Mouse (Mus musculus): ENCODE results near the gene Gm45713. TPM values are rescaled to one million over a fixed set of nuclear protein-coding genes. Genes with fewer than 3 reads are reported as not detected.

Gene Gm45713
- not detected for polyA plus RNA-seq (2017; shearing (Covaris generic))

DNA sequence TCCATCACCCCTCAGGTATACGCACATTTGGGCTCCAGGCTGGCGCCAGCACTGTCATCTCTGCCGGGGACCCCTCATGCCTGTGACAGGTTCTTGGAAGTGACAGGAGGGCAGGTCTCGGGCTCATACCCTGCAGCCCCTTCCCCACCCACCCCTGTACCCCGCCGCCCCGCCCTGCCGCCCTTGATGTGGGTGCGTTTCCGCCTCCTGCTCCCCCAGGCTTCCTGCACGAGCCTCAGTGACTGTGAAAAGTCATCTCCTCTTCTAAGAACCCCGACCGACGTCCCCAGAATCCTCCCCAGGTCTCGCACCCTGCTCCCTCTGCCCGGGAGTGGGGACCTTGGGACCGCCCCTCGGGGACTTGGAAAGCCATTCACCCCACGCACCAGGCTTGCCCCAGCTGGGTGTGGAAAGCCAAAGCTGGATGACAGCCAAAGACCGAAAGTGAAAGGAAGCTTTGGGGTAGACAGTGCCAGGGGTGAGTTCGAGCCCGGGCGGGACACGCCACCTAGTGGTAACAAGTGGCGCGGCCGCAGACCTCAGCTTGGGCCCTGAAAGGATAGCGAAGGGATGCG lies at the start of gene Gm45713, which contains the start of gene Flt3l:
Gene Gm45713 (minus strand): TSS at position 239 of the 575 bp plus-strand sequence.
Gene Flt3l (minus strand): TSS at position 440 of the 575 bp plus-strand sequence.

DNA sequence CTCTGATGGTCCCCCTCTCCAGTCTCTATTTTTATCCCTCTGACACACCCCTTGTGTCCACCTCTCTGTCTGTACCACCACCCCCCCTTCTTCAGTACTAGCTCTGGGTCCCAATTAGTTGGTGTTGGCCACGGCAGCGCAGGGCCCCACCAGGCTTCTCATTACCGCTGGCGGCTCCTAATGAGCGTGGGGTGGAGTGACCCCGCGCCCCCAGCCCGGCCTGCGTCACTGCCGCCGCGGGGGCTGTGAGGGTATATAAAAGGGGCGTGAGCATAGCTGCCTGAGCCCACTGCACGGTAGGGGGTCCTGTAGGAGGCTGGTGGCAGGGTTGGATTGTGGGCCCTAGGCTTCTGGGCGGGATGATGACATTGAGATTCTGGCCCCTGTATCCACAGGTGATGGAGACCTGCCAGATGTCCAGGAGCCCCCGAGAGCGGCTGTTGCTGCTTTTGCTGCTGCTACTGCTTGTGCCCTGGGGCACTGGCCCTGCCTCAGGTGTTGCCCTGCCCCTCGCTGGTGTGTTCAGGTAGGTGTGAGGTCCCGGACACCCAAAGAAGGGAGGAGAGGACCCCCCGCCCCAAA lies 45.0 kb upstream of the Gm45713 start, which contains the start of gene Pth2:
Gene Pth2 (plus strand): TSS at position 100 of the 582 bp plus-strand sequence.

DNA sequence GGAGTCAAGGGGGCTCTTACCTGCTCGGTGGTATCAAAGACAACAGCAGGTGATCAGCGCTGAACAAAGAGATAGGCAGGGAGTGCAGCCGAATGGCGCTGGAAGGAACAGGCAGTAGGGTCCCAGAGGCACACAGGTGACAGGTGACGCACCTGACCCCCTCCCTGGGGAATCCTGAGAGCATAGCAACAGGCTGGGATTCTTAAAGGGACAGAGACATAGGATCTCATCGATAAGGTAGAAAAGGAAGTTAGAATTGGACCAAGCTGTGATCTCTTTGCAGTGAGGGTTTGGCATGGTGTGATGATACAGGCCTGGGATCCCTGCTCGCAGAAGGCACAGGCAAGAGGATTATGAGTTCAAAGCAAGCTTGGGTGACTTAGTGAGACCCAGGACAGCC lies 43.4 kb upstream of the Gm45713 start, which contains the start of gene Gfy:
Gene Gfy (minus strand): TSS at position 101 of the 400 bp plus-strand sequence.

DNA sequence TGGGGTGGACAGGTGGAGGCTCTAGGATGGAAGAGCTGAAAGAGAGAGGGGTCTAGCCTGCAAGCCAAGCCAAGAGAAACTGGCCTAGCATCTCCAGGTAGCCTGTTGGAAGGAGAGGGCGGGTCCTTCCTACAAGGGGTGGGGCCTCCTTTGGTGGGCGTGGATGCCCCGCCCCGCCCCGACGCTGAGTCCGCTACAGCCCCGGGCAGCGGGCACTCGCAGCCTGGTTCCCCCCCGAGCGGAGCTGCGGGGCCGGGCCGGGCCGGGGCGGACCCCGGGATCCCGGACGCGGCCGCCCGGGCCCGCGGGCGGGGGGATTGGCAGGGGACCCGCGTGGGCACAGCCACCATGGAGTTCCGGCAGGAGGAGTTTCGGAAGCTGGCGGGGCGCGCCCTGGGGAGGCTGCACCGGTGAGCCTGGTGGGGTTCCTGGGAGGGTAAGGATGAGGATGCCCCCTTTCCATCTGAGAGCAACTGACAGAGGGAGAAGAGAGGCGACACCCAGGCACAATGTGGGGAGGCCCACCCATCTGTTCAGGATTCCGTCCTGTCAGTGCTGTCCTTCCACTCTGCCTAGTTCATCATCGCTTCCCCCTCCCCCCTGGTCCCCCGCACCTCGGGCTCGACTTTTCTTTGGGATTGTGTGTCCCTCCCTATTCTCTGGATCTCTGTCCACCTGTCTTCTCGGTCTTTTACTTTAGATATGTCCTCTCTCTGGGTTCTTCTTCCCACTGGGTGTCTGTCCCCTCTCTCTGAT lies 27.9 kb upstream of the Gm45713 start, which contains the start of gene Slc17a7:
Gene Slc17a7 (plus strand): TSS at position 215 of the 756 bp plus-strand sequence.

DNA sequence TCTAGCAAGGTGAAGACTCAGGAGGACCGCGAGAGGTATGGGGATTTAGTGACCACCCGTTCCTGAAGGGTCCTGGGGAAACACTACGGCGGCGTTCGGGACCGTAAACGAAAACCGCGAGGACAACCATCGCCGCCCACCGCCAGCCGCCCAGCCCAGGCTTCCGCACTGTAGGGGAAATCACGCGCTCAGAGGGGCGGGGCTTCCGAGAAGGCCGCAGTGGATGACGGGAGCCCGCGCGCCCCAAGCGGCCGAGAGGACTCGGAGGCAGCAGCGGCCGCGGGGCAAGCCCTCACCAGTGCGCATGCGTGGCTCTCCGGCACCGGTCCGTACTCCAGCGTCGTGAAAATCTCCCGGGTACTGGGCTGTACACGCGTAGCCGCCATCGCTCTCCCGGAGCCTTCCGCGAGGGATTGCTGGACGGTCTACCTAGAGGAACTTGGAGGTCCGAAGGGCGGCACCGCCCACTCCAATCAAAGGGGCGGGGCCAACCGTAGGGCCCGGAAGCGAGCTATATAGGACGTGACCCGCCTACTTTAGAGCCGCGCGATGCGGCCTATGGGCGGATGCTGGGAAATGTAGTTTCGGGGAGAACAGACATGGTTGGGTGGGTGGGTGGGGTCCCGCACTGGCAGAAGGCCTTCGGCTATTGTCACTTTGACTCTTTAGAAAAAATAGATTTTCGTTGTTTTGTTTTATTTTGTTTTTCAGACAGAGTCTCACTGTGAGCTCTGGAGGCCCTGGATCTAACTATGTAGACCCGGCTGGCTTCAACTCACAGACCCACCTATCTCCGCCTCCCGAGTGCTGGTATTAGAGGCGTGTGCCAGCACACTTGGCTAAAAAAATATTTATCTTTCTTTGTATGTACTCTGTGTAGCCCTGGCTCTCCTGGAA lies 18.3 kb upstream of the Gm45713 start, which contains the start of the genes Pih1d1 and Aldh16a1:
Gene Pih1d1 (plus strand): TSS at position 208 of the 897 bp plus-strand sequence.
Gene Aldh16a1 (minus strand): TSS at position 489 of the 897 bp plus-strand sequence.

DNA sequence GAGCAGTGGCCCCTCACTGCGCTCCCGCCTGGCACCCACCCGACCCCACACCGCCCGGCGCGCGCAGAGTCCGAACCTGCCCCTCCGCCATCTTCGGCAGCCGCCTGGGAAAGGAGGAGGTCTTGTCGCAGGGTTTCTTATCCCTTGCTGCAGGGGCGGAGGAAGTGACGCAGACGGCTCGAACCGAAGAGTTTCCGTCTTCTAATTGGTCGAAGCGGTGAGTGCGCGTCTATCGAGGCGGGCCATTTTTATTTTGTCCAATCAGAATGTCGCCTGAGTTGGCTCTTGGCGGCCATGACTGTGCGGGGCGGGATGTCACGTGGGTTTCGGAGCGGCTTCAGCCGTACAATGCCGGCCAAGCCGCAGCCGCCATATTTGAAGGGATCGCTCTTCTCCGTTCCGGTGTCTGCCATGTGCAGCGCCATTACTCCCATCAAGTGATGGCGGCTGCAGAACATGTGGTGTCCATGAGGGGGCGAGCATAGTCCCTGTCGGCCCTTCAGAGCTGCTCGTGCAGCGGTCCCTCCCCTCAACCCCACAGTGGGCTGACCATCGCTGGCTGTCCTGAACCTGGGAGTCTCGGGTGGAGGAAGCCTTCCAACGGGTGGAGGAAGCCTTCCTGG lies 7.3 kb downstream of the Gm45713 start, which contains the start of gene Rpl13a:
Gene Rpl13a (minus strand): TSS at position 138 of the 623 bp plus-strand sequence.

DNA sequence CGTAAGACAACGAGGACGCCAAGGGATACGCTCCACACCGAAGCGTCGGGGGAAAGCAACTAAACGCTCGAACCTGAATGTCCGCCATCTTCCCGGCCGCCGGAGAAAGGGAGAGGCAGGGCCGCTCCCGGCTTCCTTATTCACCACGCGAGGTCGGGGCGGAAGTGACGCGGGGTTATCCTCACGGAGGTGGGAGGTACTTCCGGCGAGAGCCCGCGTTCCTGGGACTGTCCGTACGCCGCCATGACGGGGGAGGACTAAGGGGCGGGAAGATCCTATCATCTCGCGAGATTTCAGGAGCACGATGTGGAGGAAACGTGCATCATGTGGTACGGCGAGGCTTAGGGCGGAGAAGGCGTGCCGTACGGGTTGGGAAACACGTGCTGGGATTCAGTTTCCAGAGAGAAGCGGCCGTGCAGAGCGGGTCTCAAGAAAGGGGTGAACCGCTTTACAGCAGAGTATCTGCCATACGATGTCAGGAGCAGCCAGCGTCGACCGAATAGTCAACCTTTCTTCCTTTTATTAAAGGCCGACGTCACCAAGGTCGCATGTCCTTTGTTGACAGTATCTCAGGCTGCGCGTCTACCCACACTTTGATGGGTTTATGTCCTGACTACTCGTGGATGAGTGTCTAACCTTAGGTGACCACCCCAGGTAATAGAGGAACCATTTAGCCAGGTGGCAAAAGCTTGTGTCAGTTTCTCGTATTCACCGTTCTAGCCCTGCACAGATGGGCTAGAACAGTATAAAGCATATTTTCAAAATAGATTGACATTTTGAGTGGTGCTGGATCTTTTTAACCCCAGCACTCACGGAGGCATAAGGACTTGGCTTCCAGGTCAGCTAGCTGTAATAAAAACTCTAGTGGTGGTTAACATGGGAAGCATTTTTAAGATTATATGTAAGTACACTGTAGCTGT lies 11.5 kb downstream of the Gm45713 start, which contains the start of gene Rps11:
Gene Rps11 (minus strand): TSS at position 216 of the 920 bp plus-strand sequence.

DNA sequence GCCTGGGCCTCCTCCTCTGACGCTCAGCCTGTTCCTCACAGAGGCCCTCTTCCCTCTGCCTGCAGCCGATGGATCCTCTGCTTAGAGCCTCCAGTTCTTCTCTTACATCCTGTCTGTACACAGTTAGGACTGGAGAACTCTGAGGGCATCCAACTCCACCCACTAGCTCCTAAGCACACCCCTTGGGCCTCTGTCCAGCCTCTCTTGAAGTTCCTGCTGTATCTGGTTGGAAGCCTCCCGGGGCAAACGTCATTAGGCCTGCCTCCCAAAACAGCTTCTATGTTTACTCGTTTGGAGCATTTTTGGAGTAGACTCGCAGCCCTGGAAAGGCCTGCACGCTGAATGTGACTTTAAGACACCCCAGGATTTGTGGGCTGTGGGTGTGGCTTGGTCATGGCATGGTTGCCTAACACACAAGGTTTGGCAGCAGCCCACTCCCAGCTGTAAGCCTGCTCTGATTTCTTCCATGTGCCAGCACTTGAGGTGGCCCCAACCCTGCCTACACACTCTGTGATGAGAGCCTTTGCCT lies 32.3 kb downstream of the Gm45713 start, which contains the start of gene Fcgrt:
Gene Fcgrt (minus strand): TSS at position 200 of the 529 bp plus-strand sequence.

DNA sequence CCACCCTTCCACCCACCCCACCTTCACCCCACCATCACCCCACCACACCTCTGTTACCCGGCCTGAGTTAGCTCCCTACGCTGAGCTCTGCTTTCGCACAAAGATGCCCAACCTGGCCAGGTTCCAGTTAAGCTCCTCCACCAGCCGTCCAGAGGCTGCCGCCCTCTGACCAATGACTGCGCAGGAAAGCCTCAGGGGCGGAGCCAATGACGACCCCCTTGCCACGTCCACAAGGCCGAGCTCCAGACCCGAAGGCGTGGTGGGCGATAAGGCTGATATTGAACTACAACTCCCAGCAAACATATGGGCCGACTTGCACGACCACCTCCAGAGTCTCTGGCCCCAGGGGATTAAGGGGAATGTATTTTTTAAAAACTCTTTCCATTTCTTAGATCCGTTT lies 44.0 kb downstream of the Gm45713 start, which contains the start of gene Rcn3:
Gene Rcn3 (minus strand): TSS at position 174 of the 400 bp plus-strand sequence.

Other genes starting within 250 kb of the Gm45713 start
- 48.6 TPM for gene Med25, start 243.5 kb downstream of the Gm45713 start, polyA plus RNA-seq (2017; shearing (Covaris generic))
- gene Fuz, start 240.2 kb downstream of the Gm45713 start, polyA plus RNA-seq (2017; shearing (Covaris generic)) = 20.9 TPM
- 53.1 TPM for gene Ap2a1, start 206.7 kb downstream of the Gm45713 start, polyA plus RNA-seq (2017; shearing (Covaris generic))
- not detected for gene Tsks, start 193.0 kb downstream of the Gm45713 start, polyA plus RNA-seq (2017; shearing (Covaris generic))
- gene Cpt1c, start 161.4 kb downstream of the Gm45713 start, polyA plus RNA-seq (2017; shearing (Covaris generic)) = not detected
- gene Prmt1, start 149.7 kb downstream of the Gm45713 start, polyA plus RNA-seq (2017; shearing (Covaris generic)) = 161 TPM
- gene Irf3, start 138.6 kb downstream of the Gm45713 start, polyA plus RNA-seq (2017; shearing (Covaris generic)) = 172 TPM
- 17.5 TPM for gene Bcl2l12, start 137.5 kb downstream of the Gm45713 start, polyA plus RNA-seq (2017; shearing (Covaris generic))
- 27.3 TPM for gene Scaf1, start 119.9 kb downstream of the Gm45713 start, polyA plus RNA-seq (2017; shearing (Covaris generic))
- 11.5 TPM for gene Rras, start 118.3 kb downstream of the Gm45713 start, polyA plus RNA-seq (2017; shearing (Covaris generic))
- gene Prr12, start 83.3 kb downstream of the Gm45713 start, polyA plus RNA-seq (2017; shearing (Covaris generic)) = 2.2 TPM
- 104 TPM for gene Nosip, start 73.8 kb downstream of the Gm45713 start, polyA plus RNA-seq (2017; shearing (Covaris generic))
- 1.7 TPM for gene Prrg2, start 73.6 kb downstream of the Gm45713 start, polyA plus RNA-seq (2017; shearing (Covaris generic))
- 10.6 TPM for gene Rcn3, start 44.0 kb downstream of the Gm45713 start, polyA plus RNA-seq (2017; shearing (Covaris generic))
- 6.2 TPM for gene Fcgrt, start 32.4 kb downstream of the Gm45713 start, polyA plus RNA-seq (2017; shearing (Covaris generic))
- 2,728 TPM for gene Rps11, start 11.8 kb downstream of the Gm45713 start, polyA plus RNA-seq (2017; shearing (Covaris generic))
- gene Rpl13a, start 7.5 kb downstream of the Gm45713 start, polyA plus RNA-seq (2017; shearing (Covaris generic)) = 3,371 TPM
- gene Flt3l, start 201 bp upstream of the Gm45713 start, polyA plus RNA-seq (2017; shearing (Covaris generic)) = 252 TPM
- 30.4 TPM for gene Pih1d1, start 18.1 kb upstream of the Gm45713 start, polyA plus RNA-seq (2017; shearing (Covaris generic))
- 42.7 TPM for gene Aldh16a1, start 18.4 kb upstream of the Gm45713 start, polyA plus RNA-seq (2017; shearing (Covaris generic))
- gene Slc17a7, start 27.7 kb upstream of the Gm45713 start, polyA plus RNA-seq (2017; shearing (Covaris generic)) = 0.20 TPM
- gene Gfy, start 43.3 kb upstream of the Gm45713 start, polyA plus RNA-seq (2017; shearing (Covaris generic)) = not detected
- not detected for gene Pth2, start 44.8 kb upstream of the Gm45713 start, polyA plus RNA-seq (2017; shearing (Covaris generic))
- not detected for gene Ccdc155, start 68.7 kb upstream of the Gm45713 start, polyA plus RNA-seq (2017; shearing (Covaris generic))
- 2.7 TPM for gene Dkkl1, start 75.9 kb upstream of the Gm45713 start, polyA plus RNA-seq (2017; shearing (Covaris generic))
- 0.95 TPM for gene Tead2, start 79.5 kb upstream of the Gm45713 start, polyA plus RNA-seq (2017; shearing (Covaris generic))
- 402 TPM for gene Cd37, start 102.9 kb upstream of the Gm45713 start, polyA plus RNA-seq (2017; shearing (Covaris generic))
- not detected for gene Slc6a16, start 104.9 kb upstream of the Gm45713 start, polyA plus RNA-seq (2017; shearing (Covaris generic))
- gene Slc6a21, start 141.3 kb upstream of the Gm45713 start, polyA plus RNA-seq (2017; shearing (Covaris generic)) = not detected
- gene Trpm4, start 197.5 kb upstream of the Gm45713 start, polyA plus RNA-seq (2017; shearing (Covaris generic)) = 8.0 TPM
- not detected for gene Hrc, start 199.1 kb upstream of the Gm45713 start, polyA plus RNA-seq (2017; shearing (Covaris generic))
- not detected for gene Ppfia3, start 230.8 kb upstream of the Gm45713 start, polyA plus RNA-seq (2017; shearing (Covaris generic))
- not detected for gene Lin7b, start 234.4 kb upstream of the Gm45713 start, polyA plus RNA-seq (2017; shearing (Covaris generic))

All from naive thymus-derived CD4-positive, alpha-beta T cell, adult 5 months (primary cell).